Mouse (Mus musculus) midbrain, embryonic 10.5 days (tissue): ENCODE measurements around the gene Aipl1. TPM values are rescaled to one million over a fixed set of nuclear protein-coding genes. Genes with fewer than 3 reads are reported as not detected.
A peak's percentile ranks its signal among the peaks of the same experiment; 100 is the strongest.

Experiments used
- DNase-seq: peaks from one replicate; pipeline ENCODE4 v3.0.0-alpha.2; 2017; ENCODE audit warnings: low spot score
- H3K27ac ChIP-seq: fragments of 300-500 bp; sonication (generic); replicated peaks from 2 replicates; pipeline ENCODE4 v1.5.1; 2016; ENCODE audit warnings: mild to moderate bottlenecking
- H3K27me3 ChIP-seq: fragments of 300-500 bp; sonication (generic); 2 replicates; pipeline ENCODE4 v1.6.1; 2016; ENCODE audit warnings: low read depth, mild to moderate bottlenecking; ENCODE audit not compliant: poor library complexity, severe bottlenecking
- H3K36me3 ChIP-seq: fragments of 300-500 bp; sonication (generic); 2 replicates; pipeline ENCODE4 v1.6.1; 2016; ENCODE audit warnings: mild to moderate bottlenecking, moderate library complexity
- H3K4me1 ChIP-seq: fragments of 300-500 bp; sonication (generic); 2 replicates; pipeline ENCODE4 v1.6.1; 2016
- H3K4me3 ChIP-seq: fragments of 300-500 bp; sonication (generic); 2 replicates; pipeline ENCODE4 v1.5.1; 2016; ENCODE audit warnings: mild to moderate bottlenecking, moderate library complexity
- H3K9me3 ChIP-seq: fragments of 300-500 bp; sonication (generic); replicated peaks from 2 replicates; pipeline ENCODE4 v1.6.1; 2016; ENCODE audit warnings: mild to moderate bottlenecking
- WGBS: fragments of 180-500 bp; shearing (Covaris S2); methylation state at CpG from one replicate; pipeline ENCODE4 v1.1.7; 2016; 5-methylcytosine and 5-hydroxymethylcytosine counted together
- polyA plus RNA-seq: library from polyadenylated mRNA; unstranded; fragments of >200 nt; fragmentation: Nextera tagmentation; extraction: Ambion mirVana; gene quantifications from 2 replicates; pipeline ENCODE4 v1.2.1, GENCODE M21; 2016

The Aipl1 gene
- polyA plus RNA-seq, 1 experiment from 2014 or later, result 0.67 TPM

- WGBS, result 43% methylated on average over 5 of the region's 5 CpGs
- Histone ChIP-seq H3K4me1 (peaks cover 17% of the 10 kb centered on the region), H3K4me3 (no peak overlapping the region), H3K36me3 (no peaks in the 10 kb centered on the region), H3K27me3 (peaks cover 28% of the 10 kb centered on the region), H3K9me3 (no peaks in the 10 kb centered on the region), H3K27ac (no peak overlapping the region)
- no peak for DNase-seq
These were observed 11.5 kb downstream of the Aipl1 start for GRCm38 (mm10) chr11:72025843-72026242.

- Histone ChIP-seq H3K36me3 (no peaks in the 10 kb centered on the region), H3K27me3 (peaks cover 13% of the 10 kb centered on the region), H3K4me1 (peaks cover 15% of the 10 kb centered on the region), H3K4me3 (no peak overlapping the region), H3K27ac (no peak overlapping the region), H3K9me3 (no peaks in the 10 kb centered on the region)
- peak; percentile 69 for DNase-seq
- 28% methylated on average over 5 of the region's 5 CpGs for WGBS
These were observed 13.0 kb downstream of the Aipl1 start for GRCm38 (mm10) chr11:72024193-72024781.

- WGBS, result 51% methylated on average over 10 of the region's 10 CpGs
These were observed 13.7 kb downstream of the Aipl1 start for GRCm38 (mm10) chr11:72023581-72023980.

GRCm38 (mm10) chr11:72022827-72023226 is 14.5 kb downstream of the Aipl1 start:
- no peak for DNase-seq
- Histone ChIP-seq H3K36me3 (no peaks in the 10 kb centered on the region), H3K27me3 (peaks cover 5% of the 10 kb centered on the region; the same call in 1 of the 2 replicates), H3K27ac (no peak overlapping the region), H3K4me1 (peaks cover 10% of the 10 kb centered on the region), H3K4me3 (no peak overlapping the region), H3K9me3 (no peaks in the 10 kb centered on the region)
- 93% methylated on average over 6 of the region's 6 CpGs for WGBS

More at GRCm38 (mm10) chr11:72023581-72023980, 13.7 kb downstream of the Aipl1 start:
- Histone ChIP-seq H3K27ac (no peak overlapping the region), H3K27me3 (peaks cover 6% of the 10 kb centered on the region), H3K9me3 (no peaks in the 10 kb centered on the region), H3K4me1 (peaks cover 10% of the 10 kb centered on the region), H3K4me3 (no peak overlapping the region), H3K36me3 (no peaks in the 10 kb centered on the region)
- no peak for DNase-seq

- DNase-seq, result no peak
- Histone ChIP-seq H3K4me1 (peaks cover 10% of the 10 kb centered on the region), H3K27me3 (no peaks in the 10 kb centered on the region; the same call in 1 of the 2 replicates), H3K36me3 (no peaks in the 10 kb centered on the region), H3K27ac (no peak overlapping the region), H3K9me3 (no peaks in the 10 kb centered on the region), H3K4me3 (no peak overlapping the region)
- WGBS, result 87% methylated on average over 4 of the region's 4 CpGs
These were observed 16.3 kb downstream of the Aipl1 start for GRCm38 (mm10) chr11:72021015-72021414.

GRCm38 (mm10) chr11:72017253-72017601 is 20.1 kb downstream of the Aipl1 start:
- H3K9me3 ChIP-seq, result no peaks in the 10 kb centered on the region
- H3K27ac ChIP-seq, result no peak overlapping the region
- WGBS, result 85% methylated on average over 9 of the region's 9 CpGs
- no peak for DNase-seq
- H3K27me3 ChIP-seq, result 0 out of 2 replicates have a peak, but pooled peaks cover 5% of the 10 kb centered on the region
- no peak overlapping the region for H3K4me3 ChIP-seq
- H3K4me1 ChIP-seq, result peaks cover 13% of the 10 kb centered on the region
- H3K36me3 ChIP-seq, result no peaks in the 10 kb centered on the region

- H3K36me3 ChIP-seq, result no peaks in the 10 kb centered on the region
- 0 out of 2 replicates have a peak, but pooled peaks cover 5% of the 10 kb centered on the region for H3K27me3 ChIP-seq
- H3K27ac ChIP-seq, result no peak overlapping the region
- 84% methylated on average over 13 of the region's 13 CpGs for WGBS
- no peak overlapping the region for H3K4me3 ChIP-seq
- H3K9me3 ChIP-seq, result no peaks in the 10 kb centered on the region
- H3K4me1 ChIP-seq, result peaks cover 18% of the 10 kb centered on the region
- DNase-seq, result no peak
These were observed 20.6 kb downstream of the Aipl1 start for GRCm38 (mm10) chr11:72016518-72017252.

- H3K27me3 ChIP-seq, result peaks cover 5% of the 10 kb centered on the region; the same call in 1 of the 2 replicates
- no peak overlapping the region for H3K27ac ChIP-seq
- H3K4me1 ChIP-seq, result peaks cover 31% of the 10 kb centered on the region
- no peak for DNase-seq
- WGBS, result 90% methylated on average over 4 of the region's 4 CpGs
- no peaks in the 10 kb centered on the region for H3K9me3 ChIP-seq
- no peaks in the 10 kb centered on the region for H3K36me3 ChIP-seq
- H3K4me3 ChIP-seq, result no peak overlapping the region
These were observed 22.6 kb downstream of the Aipl1 start for GRCm38 (mm10) chr11:72014674-72015073.

- Histone ChIP-seq H3K9me3 (no peaks in the 10 kb centered on the region), H3K4me3 (no peak overlapping the region), H3K27me3 (peaks cover 5% of the 10 kb centered on the region; the same call in 1 of the 2 replicates), H3K4me1 (peaks cover 31% of the 10 kb centered on the region), H3K36me3 (no peaks in the 10 kb centered on the region), H3K27ac (peak overlapping the region; percentile 9; the same call in 1 of the 2 replicates)
- WGBS, result 81% methylated on average over 1 of the region's 1 CpGs
- DNase-seq, result no peak
These were observed 25.4 kb downstream of the Aipl1 start for GRCm38 (mm10) chr11:72011955-72012354.

GRCm38 (mm10) chr11:72010940-72011722 is 26.2 kb downstream of the Aipl1 start:
- Histone ChIP-seq H3K9me3 (no peaks in the 10 kb centered on the region), H3K4me1 (peaks cover 31% of the 10 kb centered on the region), H3K27me3 (peaks cover 5% of the 10 kb centered on the region; the same call in 1 of the 2 replicates), H3K36me3 (no peaks in the 10 kb centered on the region), H3K4me3 (no peak overlapping the region), H3K27ac (peak overlapping the region; percentile 60)
- DNase-seq, result no peak
- WGBS, result 54% methylated on average over 9 of the region's 9 CpGs

GRCm38 (mm10) chr11:72010367-72010766 is 26.9 kb downstream of the Aipl1 start:
- no peak for DNase-seq
- Histone ChIP-seq H3K27me3 (peaks cover 5% of the 10 kb centered on the region; the same call in 1 of the 2 replicates), H3K9me3 (no peaks in the 10 kb centered on the region), H3K4me1 (peaks cover 31% of the 10 kb centered on the region), H3K36me3 (no peaks in the 10 kb centered on the region), H3K27ac (no peak overlapping the region), H3K4me3 (no peak overlapping the region)
- WGBS, result 84% methylated on average over 5 of the region's 5 CpGs

GRCm38 (mm10) chr11:72005547-72005946 is 31.8 kb downstream of the Aipl1 start:
- no peak for DNase-seq
- H3K9me3 ChIP-seq, result no peaks in the 10 kb centered on the region
- H3K27me3 ChIP-seq, result no peaks in the 10 kb centered on the region; the same call in 1 of the 2 replicates
- H3K27ac ChIP-seq, result no peak overlapping the region
- H3K36me3 ChIP-seq, result no peaks in the 10 kb centered on the region
- H3K4me3 ChIP-seq, result no peak overlapping the region
- 84% methylated on average over 6 of the region's 6 CpGs for whole genome bisulfite sequencing
- H3K4me1 ChIP-seq, result peaks cover 3% of the 10 kb centered on the region
